Mouse (Mus musculus): Measurements from ENCODE around the gene Ate1. TPM values are rescaled to one million over a fixed set of nuclear protein-coding genes. Genes with fewer than 3 reads are reported as not detected.

Gene Ate1
- polyA plus RNA-seq, 1 experiment from 2014 or later = 19.2 TPM

- 79% methylated on average over 4 of the region's 4 CpGs for WGBS (ENCODE audit: insufficient replicate concordance)
- Histone ChIP-seq H3K9ac (ENCODE audit: low read depth, low read length) (no peak overlapping the region), H3K27ac (ENCODE audit: low read length) (no peak overlapping the region)
Measured at GRCm38 (mm10) chr7:130455587-130456246, 64.5 kb downstream of the Ate1 start.

GRCm38 (mm10) chr7:130454226-130454625 is 65.9 kb downstream of the Ate1 start:
- 66% methylated on average over 3 of the region's 3 CpGs for WGBS (ENCODE audit: insufficient replicate concordance)
- no peaks in the 10 kb centered on the region for H3K27me3 ChIP-seq (ENCODE audit: control insufficient read depth, insufficient read depth, low read depth, low read length)
- H3K27ac ChIP-seq (ENCODE audit: low read length) = no peak overlapping the region
- H3K4me2 ChIP-seq (ENCODE audit: low read depth, low read length) = no peak overlapping the region
- no peak overlapping the region for H3K4me3 ChIP-seq (ENCODE audit: low read depth, low read length)
- H3K4me1 ChIP-seq (ENCODE audit: control insufficient read depth, low read depth, low read length) = no peaks in the 10 kb centered on the region
- H3K9ac ChIP-seq (ENCODE audit: low read depth, low read length) = no peak overlapping the region
- no peaks in the 10 kb centered on the region; the same call in 1 of the 2 replicates for H3K36me3 ChIP-seq (ENCODE audit: control insufficient read depth, insufficient read depth)
- no peak for ATAC-seq (ENCODE audit: low read depth)
- H3K9me3 ChIP-seq (replicated peaks; ENCODE audit: control insufficient read depth, low read length) = no peaks in the 10 kb centered on the region

More at GRCm38 (mm10) chr7:130455587-130456246, 64.5 kb downstream of the Ate1 start:
- Histone ChIP-seq H3K4me2 (ENCODE audit: low read depth, low read length) (no peak overlapping the region), H3K27me3 (ENCODE audit: control insufficient read depth, insufficient read depth, low read depth, low read length) (no peaks in the 10 kb centered on the region), H3K4me1 (ENCODE audit: control insufficient read depth, low read depth, low read length) (no peaks in the 10 kb centered on the region), H3K36me3 (ENCODE audit: control insufficient read depth, insufficient read depth) (no peaks in the 10 kb centered on the region; the same call in 1 of the 2 replicates), H3K9me3 (replicated peaks; ENCODE audit: control insufficient read depth, low read length) (no peaks in the 10 kb centered on the region), H3K4me3 (ENCODE audit: low read depth, low read length) (no peak overlapping the region)
- no peak for ATAC-seq (ENCODE audit: low read depth)

GRCm38 (mm10) chr7:130435776-130436175 is 84.4 kb downstream of the Ate1 start:
- no peaks in the 10 kb centered on the region for H3K4me1 ChIP-seq (ENCODE audit: control insufficient read depth, low read depth, low read length)
- WGBS (ENCODE audit: insufficient replicate concordance) = 79% methylated on average over 5 of the region's 5 CpGs
- no peaks in the 10 kb centered on the region for H3K9me3 ChIP-seq (replicated peaks; ENCODE audit: control insufficient read depth, low read length)
- H3K36me3 ChIP-seq (ENCODE audit: control insufficient read depth, insufficient read depth) = no peaks in the 10 kb centered on the region
- no peak overlapping the region for H3K4me3 ChIP-seq (ENCODE audit: low read depth, low read length)
- no peak overlapping the region for H3K9ac ChIP-seq (ENCODE audit: low read depth, low read length)
- H3K4me2 ChIP-seq (ENCODE audit: low read depth, low read length) = no peak overlapping the region
- H3K27ac ChIP-seq (ENCODE audit: low read length) = no peak overlapping the region
- no peak for ATAC-seq (ENCODE audit: low read depth)
- H3K27me3 ChIP-seq (ENCODE audit: control insufficient read depth, insufficient read depth, low read depth, low read length) = no peaks in the 10 kb centered on the region

- 79% methylated on average over 2 of the region's 2 CpGs for WGBS (ENCODE audit: insufficient replicate concordance)
- no peak for ATAC-seq (ENCODE audit: low read depth)
- Histone ChIP-seq H3K4me1 (ENCODE audit: control insufficient read depth, low read depth, low read length) (no peaks in the 10 kb centered on the region), H3K4me3 (ENCODE audit: low read depth, low read length) (no peak overlapping the region), H3K27me3 (ENCODE audit: control insufficient read depth, insufficient read depth, low read depth, low read length) (no peaks in the 10 kb centered on the region), H3K36me3 (ENCODE audit: control insufficient read depth, insufficient read depth) (no peaks in the 10 kb centered on the region), H3K9me3 (replicated peaks; ENCODE audit: control insufficient read depth, low read length) (no peaks in the 10 kb centered on the region), H3K27ac (ENCODE audit: low read length) (no peak overlapping the region), H3K4me2 (ENCODE audit: low read depth, low read length) (no peak overlapping the region), H3K9ac (ENCODE audit: low read depth, low read length) (no peak overlapping the region)
Measured at GRCm38 (mm10) chr7:130432141-130432540, 88.0 kb downstream of the Ate1 start.

- no peak overlapping the region for H3K27ac ChIP-seq (ENCODE audit: low read length)
- 44% methylated on average over 5 of the region's 5 CpGs for WGBS (ENCODE audit: insufficient replicate concordance)
- no peak for ATAC-seq (ENCODE audit: low read depth)
Measured at GRCm38 (mm10) chr7:130426586-130426985, 93.6 kb downstream of the Ate1 start.

GRCm38 (mm10) chr7:130425991-130426390 is 94.2 kb downstream of the Ate1 start:
- no peak for ATAC-seq (ENCODE audit: low read depth)
- Histone ChIP-seq H3K27me3 (ENCODE audit: control insufficient read depth, insufficient read depth, low read depth, low read length) (no peaks in the 10 kb centered on the region), H3K36me3 (ENCODE audit: control insufficient read depth, insufficient read depth) (no peaks in the 10 kb centered on the region), H3K9me3 (replicated peaks; ENCODE audit: control insufficient read depth, low read length) (no peaks in the 10 kb centered on the region), H3K9ac (ENCODE audit: low read depth, low read length) (no peak overlapping the region), H3K4me3 (ENCODE audit: low read depth, low read length) (no peak overlapping the region), H3K4me1 (ENCODE audit: control insufficient read depth, low read depth, low read length) (no peaks in the 10 kb centered on the region), H3K4me2 (ENCODE audit: low read depth, low read length) (no peak overlapping the region), H3K27ac (ENCODE audit: low read length) (no peak overlapping the region)
- WGBS (ENCODE audit: insufficient replicate concordance) = 66% methylated on average over 2 of the region's 2 CpGs

More at GRCm38 (mm10) chr7:130426586-130426985, 93.6 kb downstream of the Ate1 start:
- H3K4me2 ChIP-seq (ENCODE audit: low read depth, low read length) = no peak overlapping the region
- H3K4me3 ChIP-seq (ENCODE audit: low read depth, low read length) = no peak overlapping the region
- no peaks in the 10 kb centered on the region for H3K27me3 ChIP-seq (ENCODE audit: control insufficient read depth, insufficient read depth, low read depth, low read length)
- no peaks in the 10 kb centered on the region for H3K4me1 ChIP-seq (ENCODE audit: control insufficient read depth, low read depth, low read length)
- no peaks in the 10 kb centered on the region for H3K36me3 ChIP-seq (ENCODE audit: control insufficient read depth, insufficient read depth)
- H3K9ac ChIP-seq (ENCODE audit: low read depth, low read length) = no peak overlapping the region
- no peaks in the 10 kb centered on the region for H3K9me3 ChIP-seq (replicated peaks; ENCODE audit: control insufficient read depth, low read length)

- H3K4me2 ChIP-seq (ENCODE audit: low read depth, low read length) = no peak overlapping the region
- peak; percentile 41; the same call in 1 of the 2 replicates for ATAC-seq (ENCODE audit: low read depth)
- H3K4me3 ChIP-seq (ENCODE audit: low read depth, low read length) = no peak overlapping the region
- no peaks in the 10 kb centered on the region; the same call in 1 of the 2 replicates for H3K4me1 ChIP-seq (ENCODE audit: control insufficient read depth, low read depth, low read length)
- H3K27me3 ChIP-seq (ENCODE audit: control insufficient read depth, insufficient read depth, low read depth, low read length) = no peaks in the 10 kb centered on the region
- H3K9ac ChIP-seq (ENCODE audit: low read depth, low read length) = no peak overlapping the region
- H3K27ac ChIP-seq (ENCODE audit: low read length) = no peak overlapping the region
- 64% methylated on average over 1 of the region's 1 CpGs for WGBS (ENCODE audit: insufficient replicate concordance)
- H3K36me3 ChIP-seq (ENCODE audit: control insufficient read depth, insufficient read depth) = no peaks in the 10 kb centered on the region
- no peaks in the 10 kb centered on the region for H3K9me3 ChIP-seq (replicated peaks; ENCODE audit: control insufficient read depth, low read length)
Measured at GRCm38 (mm10) chr7:130419961-130420360, 100.2 kb downstream of the Ate1 start.

GRCm38 (mm10) chr7:130407622-130408021 is 112.5 kb downstream of the Ate1 start:
- 84% methylated on average over 10 of the region's 10 CpGs for WGBS (ENCODE audit: insufficient replicate concordance)

GRCm38 (mm10) chr7:130403346-130403745 is 116.8 kb downstream of the Ate1 start:
- ATAC-seq (ENCODE audit: low read depth) = no peak
- H3K27me3 ChIP-seq (ENCODE audit: control insufficient read depth, insufficient read depth, low read depth, low read length) = no peaks in the 10 kb centered on the region
- H3K9me3 ChIP-seq (replicated peaks; ENCODE audit: control insufficient read depth, low read length) = no peaks in the 10 kb centered on the region
- H3K36me3 ChIP-seq (ENCODE audit: control insufficient read depth, insufficient read depth) = no peaks in the 10 kb centered on the region
- no peak overlapping the region for H3K27ac ChIP-seq (ENCODE audit: low read length)
- WGBS (ENCODE audit: insufficient replicate concordance) = 65% methylated on average over 2 of the region's 2 CpGs
- H3K4me2 ChIP-seq (ENCODE audit: low read depth, low read length) = no peak overlapping the region
- H3K9ac ChIP-seq (ENCODE audit: low read depth, low read length) = no peak overlapping the region
- no peaks in the 10 kb centered on the region for H3K4me1 ChIP-seq (ENCODE audit: control insufficient read depth, low read depth, low read length)
- H3K4me3 ChIP-seq (ENCODE audit: low read depth, low read length) = no peak overlapping the region

More at GRCm38 (mm10) chr7:130407622-130408021, 112.5 kb downstream of the Ate1 start:
- ATAC-seq (ENCODE audit: low read depth) = no peak
- H3K4me3 ChIP-seq (ENCODE audit: low read depth, low read length) = no peak overlapping the region
- H3K9me3 ChIP-seq (replicated peaks; ENCODE audit: control insufficient read depth, low read length) = no peaks in the 10 kb centered on the region
- H3K9ac ChIP-seq (ENCODE audit: low read depth, low read length) = no peak overlapping the region
- no peaks in the 10 kb centered on the region for H3K4me1 ChIP-seq (ENCODE audit: control insufficient read depth, low read depth, low read length)
- no peaks in the 10 kb centered on the region for H3K27me3 ChIP-seq (ENCODE audit: control insufficient read depth, insufficient read depth, low read depth, low read length)
- H3K4me2 ChIP-seq (ENCODE audit: low read depth, low read length) = no peak overlapping the region
- no peaks in the 10 kb centered on the region for H3K36me3 ChIP-seq (ENCODE audit: control insufficient read depth, insufficient read depth)
- no peak overlapping the region for H3K27ac ChIP-seq (ENCODE audit: low read length)
